Mouse (Mus musculus) macrophage (primary cell): ENCODE measurements around the gene Trmt10a. TPM values are rescaled to one million over a fixed set of nuclear protein-coding genes. Genes with fewer than 3 reads are reported as not detected.

ENCODE experiments used
- H3K27ac ChIP-seq: fragments of 350-480 bp; formaldehyde crosslinking; 2 replicates; pipeline ENCODE4 v1.9.0; 2021
- H3K36me3 ChIP-seq: fragments of 350-480 bp; formaldehyde crosslinking; 2 replicates; pipeline ENCODE4 v1.9.0; 2021; ENCODE audit errors: inconsistent target
- H3K4me3 ChIP-seq: fragments of 350-480 bp; formaldehyde crosslinking; 2 replicates; pipeline ENCODE4 v1.9.0; 2021; ENCODE audit errors: inconsistent target
- H3K79me2 ChIP-seq: fragments of 350-480 bp; formaldehyde crosslinking; 2 replicates; pipeline ENCODE4 v1.9.0; 2021; ENCODE audit errors: inconsistent target
- WGBS: methylation state at CpG from one replicate; pipeline ENCODE4 v1.1.7; 2026; ENCODE audit warnings: inconsistent platforms; ENCODE audit not compliant: missing documents; 5-methylcytosine and 5-hydroxymethylcytosine counted together
- polyA plus RNA-seq: library from polyadenylated mRNA; stranded (reverse); fragments of 250-400 nt; gene quantifications from 3 replicates; pipeline ENCODE4 v1.2.4, GENCODE M21; 2018; ENCODE audit warnings: inconsistent platforms

The Trmt10a gene
- polyA plus RNA-seq, 1 experiment from 2014 or later, result 3.3 TPM

- Histone ChIP-seq H3K27ac (no peak overlapping the region), H3K79me2 (no peaks in the 10 kb centered on the region), H3K4me3 (no peak overlapping the region), H3K36me3 (no peaks in the 10 kb centered on the region)
- WGBS, result 26% methylated on average over 20 of the region's 20 CpGs
These were observed 54.9 kb downstream of the Trmt10a start for GRCm38 (mm10) chr3:138197973-138198721.

- WGBS, result 88% methylated on average over 7 of the region's 7 CpGs
- Histone ChIP-seq H3K27ac (no peak overlapping the region), H3K36me3 (no peaks in the 10 kb centered on the region), H3K4me3 (no peak overlapping the region), H3K79me2 (no peaks in the 10 kb centered on the region)
These were observed 55.4 kb downstream of the Trmt10a start for GRCm38 (mm10) chr3:138198722-138199068.

- Histone ChIP-seq H3K36me3 (no peaks in the 10 kb centered on the region), H3K4me3 (no peak overlapping the region), H3K79me2 (no peaks in the 10 kb centered on the region), H3K27ac (no peak overlapping the region)
- WGBS, result 96% methylated on average over 3 of the region's 3 CpGs
These were observed 65.6 kb downstream of the Trmt10a start for GRCm38 (mm10) chr3:138208821-138209220.

Other genes with a start within 250 kb of the Trmt10a start
- 132 to 168 TPM (median 156 TPM) in 3 replicates for gene Lamtor3, start 224.9 kb upstream of the Trmt10a start, polyA plus RNA-seq
- gene Dapp1, start 161.9 kb upstream of the Trmt10a start, polyA plus RNA-seq, result 10.8 to 14.3 TPM (median 10.8 TPM) in 3 replicates
- not detected in 3 replicates for gene 1110002E22Rik, start 78.4 kb upstream of the Trmt10a start, polyA plus RNA-seq
- not detected in 3 replicates for gene Gm5105, start 76.1 kb upstream of the Trmt10a start, polyA plus RNA-seq
- 0.61 to 1.0 TPM (median 0.72 TPM) in 3 replicates for gene Mttp, start 1.5 kb downstream of the Trmt10a start, polyA plus RNA-seq
- gene 4930579F01Rik, start 50.4 kb downstream of the Trmt10a start, polyA plus RNA-seq, result not detected in 3 replicates
- gene Adh7, start 74.3 kb downstream of the Trmt10a start, polyA plus RNA-seq, result not detected in 3 replicates
- not detected in 3 replicates for gene Adh1, start 117.5 kb downstream of the Trmt10a start, polyA plus RNA-seq
- not detected in 3 replicates for gene Adh6a, start 169.8 kb downstream of the Trmt10a start, polyA plus RNA-seq
- gene Adh6b, start 198.3 kb downstream of the Trmt10a start, polyA plus RNA-seq, result not detected in 3 replicates